Mouse (Mus musculus) right cerebral cortex, postnatal 36 days (tissue): ENCODE data around the gene Narf.

ENCODE experiments used
- DNase-seq, 2 experiments: peaks; one replicate each; pipeline ENCODE4 v3.0.0; 2022; ENCODE audit warnings: low spot score in 2 of 2, mixed read lengths in 1 of 2

Narf gene

DNA sequence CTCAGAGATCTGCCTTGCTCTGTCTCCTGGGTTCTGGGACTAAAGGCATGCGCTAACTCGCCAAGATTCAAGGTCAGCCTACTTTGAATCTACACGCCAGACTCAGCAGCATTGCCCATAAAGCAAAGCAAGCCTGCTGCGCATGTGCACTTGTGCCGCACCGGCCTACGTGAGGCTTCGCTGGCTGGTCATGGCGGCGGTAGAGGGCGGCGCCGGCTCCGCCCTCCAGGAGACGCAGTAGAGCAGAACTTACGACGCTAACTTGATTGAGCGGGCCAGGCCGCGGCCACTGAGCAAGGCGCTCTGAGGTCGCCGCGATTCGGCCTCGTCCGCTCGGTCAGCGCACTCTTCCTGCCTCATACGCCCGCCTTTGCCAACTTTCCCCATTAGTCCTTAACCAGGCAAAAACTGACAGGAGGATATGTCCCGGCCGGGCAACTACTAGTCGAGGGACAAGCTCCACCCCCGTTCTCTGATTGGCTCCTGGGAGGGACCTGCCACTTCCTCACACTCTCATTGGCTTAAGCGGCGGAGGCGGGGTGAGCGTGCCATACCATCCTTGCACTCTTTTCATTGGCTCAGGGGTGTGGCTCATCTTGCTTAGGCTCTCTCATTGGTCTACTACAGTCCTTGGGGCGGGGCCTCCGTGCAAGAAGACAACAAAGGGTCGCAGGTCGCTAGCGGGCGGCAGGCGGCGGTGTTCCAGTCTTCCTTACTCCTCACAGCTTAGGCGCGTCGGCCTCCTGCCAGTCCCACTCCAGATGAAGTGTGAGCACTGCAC lies at the start of gene Narf:
Gene Narf, plus strand, starts transcription at position 690 of the 781 bp plus-strand sequence.
- peak; percentile 99 to 100 for DNase-seq

- DNase-seq, result no peak
Observed at GRCm38 (mm10) chr11:121189681-121190080, 47.4 kb upstream of the Narf start.

- no peak for DNase-seq
Observed at GRCm38 (mm10) chr11:121192742-121193141, 44.3 kb upstream of the Narf start.

GRCm38 (mm10) chr11:121193415-121193814 lies 43.6 kb upstream of the Narf start:
- DNase-seq, result no peak

- DNase-seq, result no peak
Observed at GRCm38 (mm10) chr11:121198622-121199021, 38.4 kb upstream of the Narf start.

- DNase-seq, result no peak
Observed at GRCm38 (mm10) chr11:121199851-121200250, 37.2 kb upstream of the Narf start.

DNA sequence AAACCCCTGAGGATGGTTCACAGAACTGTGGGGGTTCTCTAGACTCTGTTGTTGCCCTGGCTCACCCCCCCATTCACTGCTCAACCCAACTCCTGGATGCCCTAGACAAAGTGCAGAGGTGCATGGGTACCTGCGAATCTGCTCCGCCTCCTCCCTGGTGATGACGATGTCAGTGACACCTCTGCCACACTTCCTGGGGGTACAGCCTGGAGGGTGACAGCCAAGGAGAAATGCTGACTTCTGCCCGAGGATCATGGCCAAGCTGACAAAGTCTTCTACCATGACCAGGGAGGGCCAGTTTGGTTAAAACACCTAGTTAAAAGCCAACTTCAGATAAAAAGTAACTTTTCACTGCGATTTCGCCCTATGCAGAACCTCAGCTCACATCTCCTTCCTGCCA lies 36.3 kb upstream of the Narf start:
- no peak for DNase-seq

GRCm38 (mm10) chr11:121201436-121202198 lies 35.4 kb upstream of the Narf start:
- DNase-seq, result no peak

DNA sequence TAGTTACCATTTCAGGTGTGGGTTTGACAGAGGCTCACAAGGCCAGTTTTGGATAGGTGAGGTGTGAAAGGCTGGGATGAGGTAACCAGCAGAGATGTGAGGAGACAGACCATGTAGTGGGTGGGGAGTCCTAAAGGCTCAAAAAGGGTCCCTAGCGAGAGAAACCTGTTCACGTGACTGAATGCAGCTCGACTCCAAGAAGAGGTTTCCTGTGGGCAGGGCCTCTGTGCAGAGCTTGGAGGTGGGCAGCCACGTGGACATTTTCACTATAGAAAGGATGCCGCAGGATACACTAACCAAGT lies 33.2 kb upstream of the Narf start:
- no peak for DNase-seq

GRCm38 (mm10) chr11:121204161-121205006 lies 32.7 kb upstream of the Narf start, which contains the start of the genes Hexdc and Ogfod3:
TSS of gene Hexdc (plus strand) at chr11:121204433.
TSS of gene Ogfod3 (minus strand) at chr11:121204711.
- DNase-seq, result peak; percentile 91 to 93

DNA sequence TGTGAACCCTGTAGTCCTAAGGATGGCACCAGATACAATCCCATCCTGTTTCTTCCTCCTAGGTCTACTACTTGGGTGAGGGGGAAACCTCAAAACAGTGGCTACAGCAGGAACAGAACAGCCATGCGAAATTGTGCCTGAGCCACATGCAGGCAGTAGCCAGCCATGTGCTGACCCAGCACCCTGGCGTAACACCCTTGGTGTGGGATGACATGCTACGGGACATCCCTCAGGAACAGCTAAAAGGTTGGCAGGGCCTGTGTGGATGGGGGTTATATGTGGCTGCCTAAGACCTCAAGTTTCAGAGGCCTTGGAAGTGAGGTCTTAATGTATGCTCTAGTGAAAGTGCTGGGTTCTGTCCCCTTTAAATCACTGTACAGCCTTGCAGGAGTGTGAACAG lies 20.2 kb upstream of the Narf start:
- DNase-seq, result no peak

DNA sequence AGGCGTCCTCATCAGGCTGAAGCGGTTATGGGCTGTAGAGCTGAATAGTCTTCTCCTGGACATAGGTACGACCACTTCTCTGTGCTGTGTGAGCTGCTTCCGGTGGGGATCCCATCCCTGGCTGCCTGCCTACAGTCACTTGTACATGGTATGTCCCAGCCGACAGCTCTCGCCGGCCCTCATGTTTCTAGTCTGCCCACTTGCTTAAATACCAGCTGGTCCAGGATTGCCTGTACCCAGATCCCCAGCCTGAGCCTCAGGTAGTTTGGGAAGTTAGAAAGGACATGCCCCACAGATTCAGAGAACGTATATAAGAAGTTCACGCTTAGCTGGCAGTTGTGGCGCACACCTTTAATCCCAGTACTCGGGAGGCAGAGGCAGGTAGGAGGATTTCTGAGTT lies 17.3 kb upstream of the Narf start:
- DNase-seq, result no peak

GRCm38 (mm10) chr11:121220771-121221170 lies 16.3 kb upstream of the Narf start:
- DNase-seq, result no peak

DNA sequence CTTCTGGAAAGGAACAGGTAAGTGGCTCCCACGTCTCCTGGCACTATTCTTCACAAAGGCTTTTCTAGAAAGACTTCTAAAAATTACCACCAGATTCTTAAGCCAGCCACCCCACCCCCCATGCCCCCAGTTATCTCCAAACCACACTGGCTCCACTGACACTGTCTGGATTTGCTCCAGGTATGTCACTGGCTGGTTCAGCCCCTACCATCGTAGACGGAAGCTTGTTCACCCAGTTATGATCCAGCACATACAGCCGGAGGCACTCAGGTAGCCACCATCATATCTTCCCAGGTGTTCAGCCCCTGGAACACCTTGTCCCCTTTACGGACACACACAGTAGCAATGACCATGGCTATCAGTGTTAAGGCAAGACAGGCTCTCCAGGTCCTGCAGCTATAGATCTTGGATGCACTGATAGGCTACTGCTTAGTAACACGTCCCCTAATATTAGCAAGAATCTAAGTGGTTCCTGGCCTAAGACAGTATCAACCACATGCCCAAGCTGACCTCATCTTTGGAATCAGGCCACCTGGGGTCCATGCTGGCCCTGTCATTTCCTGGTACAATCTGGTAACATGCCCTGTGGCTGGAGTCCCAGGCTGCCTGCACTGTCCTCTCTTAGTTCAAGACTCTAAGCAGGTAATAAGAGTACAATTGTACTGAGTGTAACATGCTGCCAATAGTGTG lies 15.6 kb upstream of the Narf start:
- DNase-seq, result no peak

DNA sequence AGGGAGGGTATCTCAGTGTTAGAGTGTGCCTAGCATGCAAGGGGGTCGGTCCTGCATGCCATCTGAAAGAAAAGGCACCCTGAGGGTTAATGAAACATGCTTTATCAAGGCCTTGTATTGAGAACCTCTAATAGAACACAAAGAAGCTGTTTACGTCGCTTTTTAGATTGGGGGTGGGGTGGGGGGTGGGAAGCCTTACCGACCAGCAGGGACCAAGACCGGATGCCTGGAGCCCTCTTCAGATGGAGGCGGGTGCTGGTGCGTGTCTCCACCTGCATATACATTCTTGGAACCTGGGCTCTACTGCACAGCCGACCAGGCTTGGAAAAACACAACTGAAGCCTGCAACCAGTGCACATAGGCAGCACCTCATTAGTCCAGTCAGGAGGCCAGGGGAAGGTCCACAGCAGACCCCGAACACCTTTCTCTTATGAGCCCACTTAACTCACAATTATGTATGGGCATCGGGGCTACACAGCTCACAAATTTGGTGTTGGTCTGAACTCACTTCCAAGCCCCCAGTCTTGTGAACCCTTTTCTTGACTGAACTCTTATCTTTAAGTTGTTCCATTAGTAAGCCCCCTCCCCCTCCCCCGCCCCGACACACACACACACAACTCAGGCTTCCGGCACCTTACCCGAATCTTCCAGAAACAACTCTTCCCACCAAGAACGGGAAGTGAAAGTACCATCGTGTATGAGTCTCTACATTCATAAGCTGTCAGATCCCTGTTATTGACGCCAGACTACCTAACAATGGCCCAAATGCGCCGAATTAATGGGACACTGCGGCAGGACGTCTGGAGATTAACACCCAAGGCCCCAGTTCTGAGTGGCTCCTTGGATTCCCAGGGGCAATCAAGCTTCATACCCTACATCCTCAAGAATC lies 8.7 kb upstream of the Narf start:
- no peak for DNase-seq

GRCm38 (mm10) chr11:121229018-121229439 lies 8.0 kb upstream of the Narf start, which contains the start of gene Cybc1:
TSS of gene Cybc1 (minus strand) at chr11:121229322.
- peak; percentile 36 to 55 for DNase-seq

DNA sequence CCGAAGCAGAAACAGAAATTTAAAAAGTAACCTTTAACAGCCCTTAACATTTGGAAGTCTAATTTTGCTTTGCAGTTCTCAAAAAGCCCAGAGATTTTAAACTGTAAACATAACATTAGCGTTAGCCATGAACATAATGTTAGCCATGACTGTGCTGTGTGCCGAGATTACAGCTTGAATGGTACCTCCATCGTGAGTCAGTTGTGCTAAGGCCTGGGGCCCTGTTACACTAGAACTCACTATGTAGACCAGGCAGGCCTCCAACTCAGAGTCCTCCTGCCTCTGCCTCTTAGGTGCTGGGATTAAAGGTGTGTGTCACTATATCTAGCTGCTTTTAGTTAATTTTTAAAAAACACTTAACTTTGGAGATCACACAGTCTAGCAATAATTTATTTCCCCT lies 5.9 kb upstream of the Narf start:
- DNase-seq, result no peak

GRCm38 (mm10) chr11:121231628-121232291 lies 5.3 kb upstream of the Narf start:
- no peak for DNase-seq

- no peak for DNase-seq
Observed at GRCm38 (mm10) chr11:121232706-121233105, 4.3 kb upstream of the Narf start.
